Mouse (Mus musculus) cerebellum, adult 18-20 months (tissue): ENCODE results near the gene Pml.

ENCODE experiments used
- DNase-seq, 2 experiments: peaks; one replicate each; pipeline ENCODE4 v3.0.0; 2021

Pml gene

DNA sequence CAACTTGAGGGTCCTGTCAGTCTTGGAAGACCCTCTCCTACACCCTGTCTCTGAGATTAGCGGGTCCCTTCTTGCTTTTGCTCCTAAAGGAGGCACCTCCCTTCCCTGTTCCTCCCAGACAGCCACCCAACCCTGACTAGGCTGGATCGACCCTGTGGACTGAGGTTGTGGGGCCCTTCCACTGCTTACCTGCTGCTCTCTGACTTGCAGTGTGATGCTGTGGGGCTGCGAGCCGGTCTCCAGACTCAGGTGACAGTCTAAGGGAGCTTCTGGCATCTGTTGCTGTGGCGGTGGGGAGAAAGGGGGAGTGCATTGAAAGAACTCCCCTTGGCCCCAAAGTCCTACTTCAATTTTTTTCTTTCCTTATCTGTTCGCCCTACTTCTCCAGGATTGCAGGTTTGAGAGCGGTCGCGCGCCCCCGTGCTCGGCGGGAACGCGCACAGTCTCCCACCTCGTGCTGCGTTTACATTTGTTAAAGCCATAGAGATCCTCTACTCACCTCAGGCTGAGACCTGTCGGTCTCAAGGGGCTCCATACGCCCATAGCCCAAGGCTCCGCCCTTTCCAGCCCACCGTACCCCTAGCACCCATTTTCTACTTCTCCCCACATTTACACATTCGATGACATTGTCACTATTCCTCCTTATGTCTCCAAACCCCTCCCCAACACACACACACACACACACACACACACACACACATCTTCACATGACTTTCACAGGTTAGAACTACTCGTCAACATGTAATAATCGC lies 48.3 kb downstream of the Pml start:
- DNase-seq = no peak

DNA sequence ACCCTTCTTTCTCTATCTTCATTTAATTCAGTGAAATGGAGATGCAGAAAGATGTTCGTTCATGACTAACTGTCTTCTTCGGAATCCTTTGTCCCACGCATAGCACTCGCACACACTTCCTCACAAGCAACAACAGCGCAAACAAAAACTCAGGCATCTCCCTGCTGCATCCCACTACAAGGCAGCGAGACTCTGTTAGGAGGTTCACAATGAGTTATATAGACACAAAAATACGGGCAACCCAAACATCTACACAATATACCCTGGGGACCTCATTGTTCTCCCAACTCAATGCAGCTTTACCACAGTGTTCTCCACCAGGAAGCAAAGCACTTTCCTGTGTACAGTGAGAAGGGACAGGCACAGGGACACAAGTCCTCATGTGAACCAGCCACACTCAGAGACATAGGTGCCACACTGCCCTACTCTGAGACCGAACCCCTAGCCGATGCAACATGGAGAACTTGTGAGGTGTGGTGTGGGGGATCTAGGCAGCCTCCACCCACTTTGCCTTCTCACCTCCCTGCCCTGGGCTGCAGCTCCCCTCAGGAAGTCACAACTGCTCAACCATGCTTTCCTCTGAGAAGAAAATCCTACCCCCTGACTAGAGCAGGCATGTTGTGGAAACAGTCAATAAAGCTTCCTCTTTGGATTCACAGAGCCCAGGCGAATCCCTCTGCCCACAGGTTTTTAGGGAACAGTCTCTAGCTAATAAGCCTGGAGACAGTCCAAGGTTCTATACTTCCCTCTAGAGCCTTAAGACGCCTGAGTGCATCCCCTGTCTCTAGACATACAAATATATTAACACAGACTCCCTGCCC lies 49.1 kb downstream of the Pml start:
- no peak for DNase-seq

DNA sequence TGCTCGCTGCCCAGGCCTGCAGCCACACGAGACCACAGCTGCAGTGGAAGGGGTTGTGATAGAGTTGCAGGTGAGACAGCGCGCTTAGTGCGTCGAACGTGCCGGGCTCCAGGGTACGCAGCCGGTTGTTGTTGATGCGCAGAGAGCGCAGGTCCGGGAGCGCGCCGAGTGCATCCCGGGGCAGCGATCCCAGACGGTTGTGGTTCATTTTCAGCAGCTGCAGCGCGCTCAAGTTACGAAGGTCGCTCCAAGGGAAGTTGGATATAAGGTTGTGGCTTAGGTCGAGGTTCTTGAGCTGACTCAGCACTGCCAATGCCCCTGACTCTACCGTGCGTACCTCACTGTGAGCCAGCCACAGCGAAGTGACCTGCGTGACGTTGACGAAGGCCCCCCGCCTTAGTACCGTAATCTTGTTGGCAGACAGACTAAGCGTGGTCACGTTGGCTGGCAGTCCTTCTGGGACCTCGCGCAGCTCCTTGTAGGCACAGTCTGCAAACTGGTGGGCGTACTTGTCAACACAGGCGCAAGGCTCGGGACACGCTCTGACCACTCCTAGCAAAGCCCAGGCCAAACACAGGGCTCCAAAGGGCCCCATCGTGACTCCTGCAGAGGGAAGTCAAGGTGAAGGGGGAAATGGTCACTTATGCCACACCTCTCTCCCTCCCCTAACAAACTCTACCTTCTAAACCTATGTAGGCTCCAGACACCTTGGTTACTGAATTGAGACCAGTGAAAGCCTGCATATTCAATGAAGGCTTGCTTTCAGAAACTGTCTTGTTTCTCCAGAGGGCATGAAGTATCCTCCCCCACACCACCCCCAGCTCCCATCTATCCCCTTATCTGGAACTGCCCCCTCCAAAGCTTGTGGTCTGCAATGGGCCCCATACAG lies 50.0 kb downstream of the Pml start:
- no peak for DNase-seq

DNA sequence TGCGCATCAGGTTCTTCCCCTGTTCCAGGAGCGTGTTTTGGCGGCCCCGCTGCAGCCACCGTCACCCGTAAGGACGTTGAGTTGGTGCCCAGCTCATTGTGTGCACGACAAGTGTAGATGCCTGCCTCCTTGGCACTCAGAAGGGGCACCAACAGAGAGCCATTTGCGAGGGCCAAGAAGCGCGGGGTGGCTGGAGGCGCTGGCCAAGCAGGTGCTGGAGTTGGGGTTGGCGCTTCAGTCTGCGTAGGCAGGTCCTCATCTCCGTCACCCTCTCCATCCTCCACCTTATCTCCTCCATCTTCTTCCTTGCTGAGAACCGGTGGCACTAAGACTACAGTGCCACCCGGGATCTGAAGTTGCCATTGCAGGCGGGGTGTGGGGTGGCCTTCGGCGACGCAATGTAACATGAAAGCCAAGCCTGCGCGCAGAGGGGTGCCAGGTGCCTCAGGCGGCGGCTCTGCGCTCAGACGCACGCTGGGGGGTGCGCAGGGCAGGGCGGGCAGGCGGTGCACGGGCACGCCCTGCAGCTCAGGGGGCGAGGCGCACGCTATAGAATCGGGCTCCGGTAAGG lies 50.7 kb downstream of the Pml start:
- peak in 1 of 2 experiments; percentile 22 for DNase-seq

DNA sequence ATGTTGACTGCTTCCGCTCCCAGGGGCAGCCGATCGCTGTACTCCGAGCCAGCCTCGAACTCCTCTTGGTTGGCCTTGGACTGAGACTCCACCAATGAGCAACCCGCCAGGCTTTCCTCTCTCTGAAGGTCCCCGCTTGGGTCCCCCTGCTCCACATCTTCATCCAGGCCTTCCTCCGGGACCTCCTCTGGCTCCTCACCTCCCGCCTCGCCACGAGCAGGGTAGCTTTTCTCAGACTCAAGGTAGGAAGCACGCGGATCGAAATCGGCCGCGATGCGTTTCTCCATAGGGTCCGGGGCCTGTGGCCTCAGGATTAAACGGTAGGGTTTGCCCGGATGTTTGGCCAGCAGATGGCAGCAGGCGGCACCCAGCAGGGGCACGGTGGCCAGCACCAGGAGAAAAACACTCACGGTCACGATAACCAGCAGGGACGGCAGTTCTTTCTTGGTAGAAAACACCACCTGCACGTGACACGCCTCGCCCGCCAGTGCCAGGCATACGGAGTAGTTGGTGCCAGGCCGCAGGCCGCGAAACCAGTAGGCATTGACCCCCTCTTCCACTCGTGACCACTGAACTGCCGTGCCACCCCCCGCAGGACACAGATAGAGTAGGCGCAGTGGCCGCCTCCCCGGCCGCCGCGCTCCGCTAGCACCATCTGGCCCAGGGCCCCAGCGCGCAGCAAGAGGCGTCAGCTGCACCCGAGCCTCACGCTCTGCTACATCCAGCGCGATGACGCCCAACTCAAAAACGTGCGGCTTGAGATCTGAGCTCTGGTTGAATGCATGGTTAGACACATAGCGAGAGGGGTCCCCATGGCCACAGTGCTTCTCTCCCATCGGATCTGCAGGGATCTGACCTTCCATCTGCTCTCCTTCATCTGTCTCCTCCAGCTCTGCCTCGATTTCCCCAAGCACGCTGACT lies 51.5 kb downstream of the Pml start:
- peak; percentile 46 to 54 for DNase-seq

DNA sequence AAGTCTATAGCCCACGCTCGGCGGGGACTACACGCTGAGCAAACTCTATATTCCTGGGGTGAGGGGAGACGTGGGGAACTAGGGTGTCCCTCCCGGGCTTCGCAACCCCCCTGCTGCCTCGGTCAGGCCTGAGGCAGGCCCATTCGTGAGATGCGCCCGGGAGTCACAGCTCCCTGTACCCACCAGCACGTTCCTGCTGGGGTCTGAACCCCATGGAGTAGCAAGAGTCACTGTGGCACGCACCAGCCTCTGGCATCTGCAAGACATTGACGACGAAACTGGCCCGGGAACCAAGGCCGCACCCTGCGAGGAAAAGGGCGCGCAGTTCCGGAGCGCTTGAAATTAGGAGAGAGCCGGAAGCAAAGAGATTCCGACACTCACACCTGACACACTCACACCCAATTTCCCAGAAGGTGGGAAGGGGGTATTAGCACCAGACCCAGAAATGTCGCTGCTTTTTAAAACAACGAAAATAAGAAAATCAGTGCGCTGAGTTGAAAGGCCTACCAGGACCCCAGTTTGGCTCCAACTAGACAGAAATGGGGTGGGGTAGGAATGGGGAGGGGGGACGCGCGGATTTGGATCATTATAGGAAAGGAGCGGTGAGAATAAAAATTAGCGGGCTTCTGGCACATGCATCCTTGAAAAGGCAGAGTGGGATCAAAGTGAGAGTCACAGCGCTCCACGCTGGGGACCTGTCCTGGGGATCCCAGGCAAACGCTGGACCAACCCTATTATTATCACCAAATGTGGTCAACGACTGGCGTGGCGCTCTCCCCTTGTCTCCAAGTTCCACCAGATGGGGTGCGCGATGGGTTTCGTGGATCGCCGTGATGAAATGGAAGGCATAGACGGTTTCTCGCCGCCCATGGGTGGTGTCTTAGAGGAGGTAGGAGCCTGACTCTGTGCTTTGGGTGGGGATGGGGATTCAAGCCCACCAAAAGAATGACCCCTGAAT lies 52.7 kb downstream of the Pml start:
- DNase-seq = no peak

DNA sequence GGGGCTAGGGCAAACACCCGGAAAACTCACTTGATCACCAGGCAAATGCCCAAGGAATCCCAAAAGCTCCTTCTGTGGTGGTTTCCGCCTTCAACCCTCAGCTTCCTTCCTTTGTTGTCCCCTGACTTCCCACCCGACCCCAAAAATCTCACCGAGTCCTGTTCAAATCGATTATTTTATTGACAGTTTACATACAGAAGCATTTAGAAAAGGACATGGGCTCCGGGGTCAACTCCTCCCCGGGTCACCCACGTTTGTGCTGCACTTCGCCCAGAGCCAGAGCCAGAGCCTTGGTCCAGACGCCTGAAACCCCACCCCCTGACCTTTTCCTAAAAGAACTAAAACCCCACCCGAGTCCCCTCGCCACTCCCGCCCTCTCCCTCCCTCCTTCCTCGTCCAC lies 53.4 kb downstream of the Pml start:
- no peak for DNase-seq

DNA sequence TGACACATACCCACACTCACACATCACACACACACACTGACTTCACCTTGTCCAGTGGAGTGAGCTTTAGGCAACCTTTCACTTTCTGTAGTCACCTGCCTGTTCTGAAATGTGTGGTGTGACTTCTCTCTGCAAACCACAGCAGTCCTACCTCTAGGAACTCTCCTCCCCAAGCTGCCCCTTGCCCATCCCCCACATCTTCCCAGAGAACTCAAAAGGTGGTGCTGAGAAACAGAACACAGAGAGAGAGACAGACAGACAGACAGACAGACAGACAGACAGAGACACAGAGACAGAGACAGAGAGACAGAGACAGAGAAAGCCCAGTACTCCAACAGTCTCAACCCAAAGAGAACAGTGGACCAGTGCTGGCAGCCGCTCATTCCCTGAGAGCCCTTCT lies 53.9 kb downstream of the Pml start:
- no peak for DNase-seq

DNA sequence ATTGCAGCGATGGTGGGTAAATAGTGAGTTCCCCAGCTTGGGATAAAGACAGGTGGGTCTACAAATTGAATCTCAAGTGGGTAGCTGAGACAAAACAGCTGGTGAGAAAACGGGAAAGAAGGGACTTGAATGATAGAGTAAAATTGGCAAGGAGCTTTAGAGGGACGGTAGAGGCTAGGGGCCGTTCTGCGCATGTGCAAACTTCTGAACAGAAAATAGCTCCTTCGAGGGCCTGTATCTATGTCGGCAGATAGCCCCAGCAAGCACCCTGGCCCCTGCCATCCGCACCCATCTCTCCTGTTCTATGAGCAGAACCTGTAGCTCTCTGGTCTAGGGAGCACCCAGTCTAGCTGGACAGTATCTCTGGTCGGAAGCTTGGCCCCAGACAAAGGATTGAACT lies 55.4 kb downstream of the Pml start:
- no peak for DNase-seq

DNA sequence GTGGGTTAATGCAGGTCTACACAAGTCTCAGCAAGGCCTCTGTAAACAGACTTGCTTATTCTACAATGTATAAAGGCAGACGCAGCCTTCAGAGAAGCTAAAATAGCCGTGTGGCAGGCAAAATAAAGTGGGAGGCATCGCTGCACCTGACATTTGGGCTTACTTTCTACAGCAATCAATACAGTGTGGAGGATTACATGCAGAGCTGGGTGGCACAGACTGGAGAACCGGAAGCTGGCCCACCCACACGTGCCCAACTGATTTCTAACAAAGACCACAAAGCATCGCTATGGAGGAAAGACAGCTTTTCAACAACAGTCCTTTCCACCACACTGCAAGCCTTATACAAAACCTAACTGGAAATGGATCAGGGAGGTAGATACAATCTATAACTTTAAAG lies 65.1 kb downstream of the Pml start:
- no peak for DNase-seq

DNA sequence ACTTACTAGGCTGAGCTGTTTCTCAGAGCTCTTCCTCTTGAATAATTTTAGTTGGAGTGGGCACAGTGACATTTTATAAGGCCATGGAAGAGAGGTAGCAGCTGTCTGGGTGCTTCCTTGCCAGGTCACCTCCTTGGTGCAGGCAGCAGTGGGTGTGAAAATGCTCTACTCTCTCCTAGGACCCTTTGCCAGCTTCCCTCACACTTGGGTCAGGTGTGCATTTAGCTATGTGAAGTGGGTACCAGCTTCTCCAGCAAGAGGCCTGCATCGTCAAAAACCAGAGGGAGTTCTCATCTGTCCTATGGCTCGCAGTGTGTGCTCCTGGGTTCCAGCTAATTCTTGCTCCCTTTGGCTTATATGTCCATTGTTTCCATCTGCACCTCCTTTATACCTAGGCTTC lies 70.2 kb downstream of the Pml start:
- no peak for DNase-seq

DNA sequence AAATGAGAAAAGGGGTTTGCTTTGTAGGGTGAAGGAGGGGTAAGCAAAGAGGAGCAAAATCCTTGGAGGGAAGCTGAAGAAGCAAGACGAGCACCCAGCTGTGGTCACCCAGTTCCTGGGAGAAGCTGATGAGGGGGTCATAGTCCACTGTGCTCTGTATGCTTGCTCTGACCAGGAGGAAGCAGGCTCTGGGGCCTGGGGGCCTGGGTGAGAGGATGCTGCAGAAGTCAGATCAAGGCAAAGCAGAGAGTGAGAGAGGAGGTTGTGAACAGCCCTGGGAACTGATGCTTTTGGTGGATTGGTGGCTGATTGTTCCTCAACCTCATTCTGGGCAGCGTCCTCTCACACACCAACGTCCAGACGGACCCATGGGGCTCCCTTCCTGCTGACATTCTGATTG lies 72.4 kb downstream of the Pml start:
- DNase-seq = no peak

DNA sequence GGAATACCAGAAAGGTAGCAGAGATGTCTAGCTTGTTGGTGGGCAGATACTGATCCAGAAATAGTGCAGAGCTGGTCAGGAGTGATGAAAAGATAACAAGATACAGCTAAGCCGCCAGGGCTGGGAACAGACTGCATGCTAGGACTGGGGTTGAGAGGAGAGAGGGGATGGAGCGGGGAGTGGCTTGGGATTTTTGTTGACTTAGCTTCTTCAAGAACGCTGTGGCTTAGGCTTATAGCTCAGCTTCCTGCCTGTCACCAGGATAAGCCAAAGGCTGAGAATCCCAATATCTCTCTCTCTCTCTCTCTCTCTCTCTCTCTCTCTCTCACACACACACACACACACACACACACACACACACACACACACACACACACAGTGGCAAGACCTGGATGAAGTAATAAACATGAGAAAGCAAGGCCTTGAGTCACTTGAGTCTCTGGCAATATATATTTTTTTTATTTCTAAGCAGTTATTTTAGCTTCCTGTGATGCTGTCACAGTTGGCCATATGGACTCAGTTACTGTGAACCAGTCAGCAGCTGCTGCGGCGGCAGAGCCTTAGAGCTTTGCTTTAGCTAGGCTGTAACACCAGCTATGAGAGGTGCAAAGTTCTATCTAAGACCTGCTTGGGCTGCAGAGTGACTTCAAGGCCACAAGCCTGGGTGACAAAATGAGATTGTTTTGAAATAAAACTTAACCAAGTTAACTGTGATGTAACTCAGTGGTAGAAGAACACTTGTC lies 73.7 kb downstream of the Pml start:
- no peak for DNase-seq

DNA sequence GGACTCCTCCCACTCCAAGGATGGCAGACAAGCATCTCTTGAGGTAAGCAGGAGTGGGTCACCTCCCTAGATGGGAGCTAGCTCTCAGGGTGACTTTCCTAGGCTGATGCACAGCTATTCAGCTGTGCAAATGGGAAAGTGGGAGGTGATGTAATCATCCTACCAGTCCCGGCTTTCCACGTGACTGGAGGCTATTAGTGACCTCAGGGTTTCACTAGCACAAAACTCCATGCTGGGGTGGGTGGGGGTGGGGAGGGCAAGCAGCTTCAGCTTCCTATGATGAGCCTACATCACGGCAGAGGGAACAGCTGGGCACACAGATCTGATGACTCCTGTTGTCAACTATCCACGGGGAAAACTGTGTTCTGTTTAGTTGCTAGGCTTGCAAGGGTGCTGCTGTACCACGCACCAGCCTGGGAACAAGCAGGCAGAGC lies 74.8 kb downstream of the Pml start:
- DNase-seq = no peak

DNA sequence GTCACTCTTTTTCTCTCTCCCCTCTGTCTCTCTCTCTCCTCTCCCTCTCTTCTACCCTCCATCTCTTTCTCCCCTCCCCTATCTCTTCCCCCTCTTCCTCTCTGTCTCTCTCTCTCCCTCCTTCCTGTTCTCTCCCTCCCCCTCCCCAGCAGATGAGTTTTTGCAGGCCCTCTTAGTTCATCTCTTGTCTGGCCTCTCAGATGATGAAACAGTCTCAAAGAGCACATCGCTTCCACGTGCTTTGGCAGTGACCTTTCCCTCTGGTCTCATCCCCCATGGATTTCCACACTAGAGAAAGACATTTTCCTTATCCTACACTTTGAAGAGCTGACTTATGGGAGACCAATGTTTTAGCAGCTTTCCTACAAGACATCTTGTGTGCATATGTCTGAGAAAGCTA lies 76.7 kb downstream of the Pml start:
- no peak for DNase-seq

DNA sequence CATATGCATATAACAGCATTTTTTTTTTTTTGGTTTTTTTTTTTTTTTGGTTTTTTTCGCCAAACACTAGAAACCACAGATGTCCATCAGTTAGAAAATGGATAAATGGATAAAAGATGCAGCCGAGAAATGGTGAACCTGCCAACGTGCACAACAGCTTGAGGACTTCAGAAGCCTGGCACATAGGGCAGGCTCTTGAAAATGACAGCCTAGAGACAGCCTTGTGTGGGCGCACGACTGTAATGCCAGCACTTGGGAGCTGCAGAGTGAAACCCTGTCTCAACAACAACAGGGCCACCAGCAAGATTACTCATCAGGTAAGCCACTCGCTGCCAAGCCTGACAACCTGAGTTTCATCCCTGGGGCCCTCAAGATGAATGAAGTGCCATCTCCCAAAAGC lies 80.2 kb downstream of the Pml start:
- no peak for DNase-seq

DNA sequence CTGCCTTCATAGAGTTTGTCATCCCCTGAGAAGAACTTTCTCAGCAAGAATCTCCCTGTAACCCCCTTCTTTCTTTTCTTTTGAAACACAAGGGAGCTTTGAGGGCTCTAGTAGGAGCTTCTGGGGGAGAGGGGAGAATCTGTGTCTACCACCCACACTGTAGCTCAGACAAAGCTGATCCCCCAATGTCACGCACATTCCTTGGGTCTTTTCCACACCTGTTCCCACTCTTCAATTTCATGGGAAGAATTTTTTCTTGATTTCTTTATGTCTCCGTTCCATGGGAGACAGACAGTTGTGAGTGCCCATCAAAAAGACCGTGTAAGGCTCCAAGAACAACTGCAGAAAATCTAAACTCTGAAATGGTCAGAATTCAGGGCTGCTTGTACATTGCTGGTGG lies 80.7 kb downstream of the Pml start:
- no peak for DNase-seq
